Mouse (Mus musculus): Measurements from ENCODE around the gene Ifitm3.

DNA sequence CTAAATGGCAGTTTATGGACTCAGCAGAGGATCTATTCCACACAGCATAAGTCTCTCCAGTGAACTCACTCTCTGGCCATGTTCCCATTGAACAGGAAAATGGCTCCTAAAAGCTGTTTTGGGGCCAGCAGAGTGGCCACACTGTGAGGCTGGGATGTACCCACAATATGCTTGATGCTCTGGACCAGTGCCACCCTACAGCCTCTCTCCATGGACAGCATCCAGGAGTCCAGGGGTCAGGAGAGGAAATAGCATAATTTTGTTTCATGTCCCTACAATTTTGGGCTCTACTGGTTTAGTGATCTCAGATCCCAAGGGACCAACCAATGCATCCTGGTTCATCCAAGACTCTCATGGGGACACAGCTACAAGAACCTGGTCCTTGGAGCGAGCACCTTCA, 47.0 kb upstream of the Ifitm3 start:
- TF ChIP-seq CTCF (IDR thresholded peaks at IDR 0.05; ENCODE audit: low read depth): no peak
- TF ChIP-seq EP300 (IDR thresholded peaks at IDR 0.05; ENCODE audit: low read depth): no peak

Data from liver, embryonic 14.5 days (tissue).